Mouse (Mus musculus): ENCODE data around the gene Gm10322.

GRCm38 (mm10) chr10:59616522-59616921 lies 659 bp downstream of the Gm10322 start, which contains the start of gene Mcu:
- no peak for TF ChIP-seq CTCF (IDR thresholded peaks at IDR 0.05; ENCODE audit: extremely low read depth, insufficient read depth, low read length)
- TF ChIP-seq POLR2A (IDR thresholded peaks at IDR 0.05; ENCODE audit: extremely low read depth, insufficient read depth, low read length): peak; percentile 84
